Mouse (Mus musculus): ENCODE data around the gene Fbxl18. TPM values are rescaled to one million over a fixed set of nuclear protein-coding genes. Genes with fewer than 3 reads are reported as not detected.

Fbxl18 gene
- polyA plus RNA-seq, 1 experiment, result 8.9 TPM

DNA sequence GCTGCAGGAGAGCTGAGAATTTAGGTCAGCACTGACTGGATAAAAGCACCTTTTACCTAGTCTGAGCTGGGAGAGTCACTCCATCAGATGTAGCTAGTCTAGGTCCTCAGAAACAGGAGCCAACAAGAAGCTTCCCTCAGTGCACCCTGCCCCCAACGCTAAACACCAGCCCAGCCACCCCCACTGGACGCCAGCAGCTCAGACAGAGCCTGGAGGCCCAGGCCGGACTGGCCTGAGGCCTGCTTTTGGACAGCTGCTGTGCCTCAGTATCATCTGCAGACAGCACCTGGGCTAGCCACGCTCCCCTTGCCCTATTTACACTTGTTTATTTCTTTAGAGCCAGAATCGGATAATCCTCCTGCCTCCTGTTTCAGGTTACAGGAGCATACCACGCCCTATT, 58.3 kb downstream of the Fbxl18 start:
- Histone ChIP-seq H3K36me3 (ENCODE audit: control insufficient read depth, insufficient read depth, low read length) (no peaks in the 10 kb centered on the region), H3K4me3 (ENCODE audit: control insufficient read depth, low read depth, low read length) (no peak overlapping the region), H3K27me3 (ENCODE audit: control insufficient read depth, insufficient read depth, low read length) (no peaks in the 10 kb centered on the region), H3K4me1 (ENCODE audit: control insufficient read depth, insufficient read depth, low read length) (no peaks in the 10 kb centered on the region), H3K27ac (ENCODE audit: control insufficient read depth, insufficient read depth, low read depth, low read length) (no peak overlapping the region)
- TF ChIP-seq CTCF (IDR thresholded peaks at IDR 0.05; ENCODE audit: control insufficient read depth, insufficient read depth, insufficient replicate concordance, low read depth, low read length), result no peak
- TF ChIP-seq POLR2A (IDR thresholded peaks at IDR 0.05; ENCODE audit: control insufficient read depth, low read depth, low read length), result no peak

DNA sequence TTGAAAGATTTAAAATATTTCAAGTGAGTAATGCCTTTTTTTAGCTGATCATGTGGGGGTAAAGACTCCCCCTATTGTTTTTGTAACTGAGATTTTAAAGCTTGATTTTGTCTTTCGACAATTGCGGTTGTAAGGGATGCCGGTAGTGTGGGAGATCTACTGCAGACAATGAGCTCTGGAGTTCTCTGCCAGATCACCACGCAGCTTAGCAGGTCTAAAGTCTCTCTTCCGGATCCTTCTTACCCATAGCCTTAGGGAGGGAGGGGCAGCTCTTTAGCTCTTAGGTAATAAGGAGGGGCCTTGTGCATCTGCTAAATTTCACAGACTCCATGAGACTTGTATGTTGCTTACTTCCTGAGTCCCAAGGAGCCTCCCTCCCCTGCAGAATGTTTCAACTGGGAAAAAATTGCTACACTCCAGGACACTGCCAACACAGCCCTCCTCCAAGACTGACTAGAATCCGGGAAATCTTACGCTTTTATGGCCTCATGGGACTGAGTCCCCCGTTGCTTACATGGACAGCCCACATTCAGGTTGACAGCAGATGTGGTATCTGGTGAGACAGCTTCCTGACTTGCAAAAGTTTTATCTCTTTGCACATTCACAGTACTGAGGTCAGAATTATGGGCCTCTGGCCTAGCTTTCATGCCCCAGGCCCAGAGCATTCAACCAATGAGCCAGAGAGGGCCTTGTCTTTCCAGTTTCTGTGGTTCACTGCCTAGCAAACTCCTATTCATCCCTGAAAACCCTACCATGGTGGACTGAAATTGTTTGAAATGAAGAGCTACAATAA, 61.4 kb downstream of the Fbxl18 start:
- H3K27ac ChIP-seq (ENCODE audit: control insufficient read depth, insufficient read depth, low read depth, low read length), result no peak overlapping the region
- no peaks in the 10 kb centered on the region for H3K4me1 ChIP-seq (ENCODE audit: control insufficient read depth, insufficient read depth, low read length)
- H3K4me3 ChIP-seq (ENCODE audit: control insufficient read depth, low read depth, low read length), result no peak overlapping the region
- TF ChIP-seq POLR2A (IDR thresholded peaks at IDR 0.05; ENCODE audit: control insufficient read depth, low read depth, low read length) (no peak), CTCF (IDR thresholded peaks at IDR 0.05; ENCODE audit: control insufficient read depth, insufficient read depth, insufficient replicate concordance, low read depth, low read length) (no peak)
- no peaks in the 10 kb centered on the region for H3K27me3 ChIP-seq (ENCODE audit: control insufficient read depth, insufficient read depth, low read length)
- H3K36me3 ChIP-seq (ENCODE audit: control insufficient read depth, insufficient read depth, low read length), result no peaks in the 10 kb centered on the region

- TF ChIP-seq POLR2A (IDR thresholded peaks at IDR 0.05; ENCODE audit: control insufficient read depth, low read depth, low read length), result no peak
- TF ChIP-seq CTCF (IDR thresholded peaks at IDR 0.05; ENCODE audit: control insufficient read depth, insufficient read depth, insufficient replicate concordance, low read depth, low read length), result no peak
- no peak overlapping the region for H3K4me3 ChIP-seq (ENCODE audit: control insufficient read depth, low read depth, low read length)
- H3K36me3 ChIP-seq (ENCODE audit: control insufficient read depth, insufficient read depth, low read length), result no peaks in the 10 kb centered on the region
- no peaks in the 10 kb centered on the region for H3K27me3 ChIP-seq (ENCODE audit: control insufficient read depth, insufficient read depth, low read length)
- H3K27ac ChIP-seq (ENCODE audit: control insufficient read depth, insufficient read depth, low read depth, low read length), result no peak overlapping the region
- peaks cover 12% of the 10 kb centered on the region for H3K4me1 ChIP-seq (ENCODE audit: control insufficient read depth, insufficient read depth, low read length)
These were observed 69.1 kb downstream of the Fbxl18 start for GRCm38 (mm10) chr5:142826131-142826530.

GRCm38 (mm10) chr5:142825665-142826064, 69.6 kb downstream of the Fbxl18 start:
- no peak overlapping the region for H3K27ac ChIP-seq (ENCODE audit: control insufficient read depth, insufficient read depth, low read depth, low read length)

GRCm38 (mm10) chr5:142824091-142824490, 71.1 kb downstream of the Fbxl18 start:
- H3K27ac ChIP-seq (ENCODE audit: control insufficient read depth, insufficient read depth, low read depth, low read length), result peak overlapping the region; percentile 75; the same call in 1 of the 2 replicates
- H3K36me3 ChIP-seq (ENCODE audit: control insufficient read depth, insufficient read depth, low read length), result no peaks in the 10 kb centered on the region
- TF ChIP-seq POLR2A (IDR thresholded peaks at IDR 0.05; ENCODE audit: control insufficient read depth, low read depth, low read length), result no peak
- no peak for TF ChIP-seq CTCF (IDR thresholded peaks at IDR 0.05; ENCODE audit: control insufficient read depth, insufficient read depth, insufficient replicate concordance, low read depth, low read length)
- H3K4me1 ChIP-seq (ENCODE audit: control insufficient read depth, insufficient read depth, low read length), result peaks cover 14% of the 10 kb centered on the region
- H3K27me3 ChIP-seq (ENCODE audit: control insufficient read depth, insufficient read depth, low read length), result no peaks in the 10 kb centered on the region
- no peak overlapping the region for H3K4me3 ChIP-seq (ENCODE audit: control insufficient read depth, low read depth, low read length)

More at GRCm38 (mm10) chr5:142825665-142826064, 69.6 kb downstream of the Fbxl18 start:
- Histone ChIP-seq H3K36me3 (ENCODE audit: control insufficient read depth, insufficient read depth, low read length) (no peaks in the 10 kb centered on the region), H3K4me3 (ENCODE audit: control insufficient read depth, low read depth, low read length) (no peak overlapping the region), H3K4me1 (ENCODE audit: control insufficient read depth, insufficient read depth, low read length) (peaks cover 12% of the 10 kb centered on the region), H3K27me3 (ENCODE audit: control insufficient read depth, insufficient read depth, low read length) (no peaks in the 10 kb centered on the region)
- no peak for TF ChIP-seq CTCF (IDR thresholded peaks at IDR 0.05; ENCODE audit: control insufficient read depth, insufficient read depth, insufficient replicate concordance, low read depth, low read length)
- TF ChIP-seq POLR2A (IDR thresholded peaks at IDR 0.05; ENCODE audit: control insufficient read depth, low read depth, low read length), result no peak

DNA sequence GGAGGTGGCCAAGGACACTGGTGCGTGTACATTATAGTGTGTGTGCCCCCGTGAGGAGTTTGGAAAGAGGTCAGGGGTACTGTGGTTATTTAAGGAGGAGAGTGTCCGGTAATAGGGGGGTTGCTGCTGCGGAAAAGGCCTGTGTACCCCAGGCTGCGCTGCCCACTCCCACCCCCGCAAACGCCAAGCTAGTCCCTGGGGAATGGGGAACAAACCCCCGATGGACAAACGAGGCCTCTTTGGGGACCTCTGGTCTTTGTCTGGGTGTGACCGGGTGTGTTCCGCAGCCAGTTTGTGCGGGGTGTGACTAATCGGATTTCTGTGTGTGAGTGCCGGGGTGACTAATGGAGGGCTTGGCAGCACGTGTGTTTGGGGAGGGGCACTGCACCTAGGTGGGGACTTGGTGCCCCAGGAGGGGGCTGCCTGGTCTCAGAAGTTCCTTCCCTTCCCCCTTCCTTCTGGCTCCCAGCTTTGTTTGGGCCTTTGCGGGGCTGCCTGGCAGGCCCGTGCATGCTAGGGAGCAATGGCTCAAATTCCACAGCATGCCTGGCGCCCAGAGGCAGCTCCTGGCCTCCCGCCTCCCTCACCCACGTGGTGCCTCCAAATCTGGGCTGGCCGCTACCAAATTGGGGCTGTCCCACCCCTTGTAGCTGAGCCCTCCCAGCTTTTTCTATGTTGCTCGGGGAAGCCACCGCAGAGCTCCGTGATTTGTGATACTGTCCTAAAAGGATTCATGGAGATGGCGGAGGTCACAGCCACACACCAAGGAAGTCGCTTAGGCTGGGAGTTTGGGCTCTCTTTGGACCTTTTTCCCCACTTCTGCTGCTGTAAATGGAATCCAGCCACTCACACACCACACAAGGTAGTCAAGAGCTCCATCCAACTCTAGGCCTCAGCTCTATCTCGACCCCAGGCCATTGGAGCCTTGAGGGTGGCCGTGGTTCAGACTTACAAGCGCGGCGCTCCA, 71.8 kb downstream of the Fbxl18 start:
- no peaks in the 10 kb centered on the region for H3K27me3 ChIP-seq (ENCODE audit: control insufficient read depth, insufficient read depth, low read length)
- H3K36me3 ChIP-seq (ENCODE audit: control insufficient read depth, insufficient read depth, low read length), result no peaks in the 10 kb centered on the region
- peaks cover 17% of the 10 kb centered on the region for H3K4me1 ChIP-seq (ENCODE audit: control insufficient read depth, insufficient read depth, low read length)
- TF ChIP-seq POLR2A (IDR thresholded peaks at IDR 0.05; ENCODE audit: control insufficient read depth, low read depth, low read length), result peak; percentile 49; the same call in 1 of the 2 replicates
- TF ChIP-seq CTCF (IDR thresholded peaks at IDR 0.05; ENCODE audit: control insufficient read depth, insufficient read depth, insufficient replicate concordance, low read depth, low read length), result no peak
- peak overlapping the region; percentile 80 for H3K27ac ChIP-seq (ENCODE audit: control insufficient read depth, insufficient read depth, low read depth, low read length)
- peak overlapping the region; percentile 65 for H3K4me3 ChIP-seq (ENCODE audit: control insufficient read depth, low read depth, low read length)
